Mouse (Mus musculus): ENCODE results near the gene Prcp. TPM values are rescaled to one million over a fixed set of nuclear protein-coding genes. Genes with fewer than 3 reads are reported as not detected.
"Not testable (repeated sequence)": the region's sequence is repeated elsewhere in the genome, so short reads cannot be mapped to it uniquely, and the experiment has no call there.

Prcp gene
- polyA plus RNA-seq, 1 experiment from 2014 or later: 14.5 TPM

DNA sequence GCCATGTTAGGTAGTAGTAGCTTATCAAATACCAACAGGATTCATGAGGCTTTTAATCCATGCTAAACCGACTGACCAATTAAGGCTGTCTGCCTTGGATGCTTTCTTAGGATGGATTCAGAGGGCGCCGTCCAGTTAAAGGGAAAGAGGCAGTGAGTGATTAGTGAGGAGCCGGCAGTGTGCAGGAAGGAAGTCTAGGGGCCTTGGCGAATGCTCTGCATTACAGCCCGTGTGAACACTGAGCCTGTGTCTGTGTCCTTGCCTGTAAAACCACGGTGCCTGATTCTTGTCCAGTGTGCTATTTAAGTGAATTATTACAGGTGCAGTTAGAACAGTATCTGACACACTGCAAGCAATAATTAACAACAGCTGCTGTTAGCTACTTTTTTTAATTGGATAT is 104.5 kb downstream of the Prcp start:
- not testable (repeated sequence) for H3K36me3 ChIP-seq (ENCODE audit: control insufficient read depth, insufficient read depth, low read length); H3K27ac ChIP-seq (ENCODE audit: low read depth, low read length); H3K4me2 ChIP-seq (ENCODE audit: low read length); H3K4me3 ChIP-seq (ENCODE audit: low read depth, low read length); ATAC-seq; DNase-seq (ENCODE audit: low spot score); H3K9ac ChIP-seq (ENCODE audit: low read length); H3K9me3 ChIP-seq (replicated peaks; ENCODE audit: control insufficient read depth, low read length); H3K4me1 ChIP-seq (ENCODE audit: control insufficient read depth, insufficient read depth, low read length); H3K27me3 ChIP-seq (replicated peaks; ENCODE audit: control insufficient read depth, insufficient read depth, low read length)
- WGBS: 23% methylated on average over 7 of the region's 7 CpGs

DNA sequence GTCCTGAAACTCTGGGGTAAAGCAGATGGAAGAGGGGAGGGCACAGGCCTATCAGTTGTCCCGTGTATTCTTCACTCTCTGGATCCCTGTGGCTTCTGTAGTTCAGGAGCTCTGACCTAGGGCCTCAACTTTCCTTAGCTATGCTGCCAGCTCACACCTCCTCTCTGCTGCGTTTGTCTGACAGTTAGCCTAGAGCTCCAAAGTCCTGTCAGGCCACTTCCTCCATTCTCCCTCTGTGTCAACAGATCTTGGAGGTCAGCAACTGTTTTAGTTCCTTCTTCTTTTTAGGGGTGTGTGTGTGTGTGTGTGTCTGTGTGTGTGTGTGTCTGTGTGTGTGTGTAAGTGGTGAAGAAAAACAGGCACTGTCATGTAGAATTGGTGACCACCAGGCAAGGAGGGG is 106.5 kb downstream of the Prcp start:
- Histone ChIP-seq H3K27ac (ENCODE audit: low read depth, low read length) (no peak overlapping the region), H3K4me1 (ENCODE audit: control insufficient read depth, insufficient read depth, low read length) (peaks cover 7% of the 10 kb centered on the region), H3K9ac (ENCODE audit: low read length) (no peak overlapping the region), H3K4me2 (ENCODE audit: low read length) (no peak overlapping the region), H3K4me3 (ENCODE audit: low read depth, low read length) (no peak overlapping the region), H3K27me3 (replicated peaks; ENCODE audit: control insufficient read depth, insufficient read depth, low read length) (no peaks in the 10 kb centered on the region), H3K9me3 (replicated peaks; ENCODE audit: control insufficient read depth, low read length) (no peaks in the 10 kb centered on the region), H3K36me3 (ENCODE audit: control insufficient read depth, insufficient read depth, low read length) (no peaks in the 10 kb centered on the region)
- ATAC-seq (no peak), DNase-seq (ENCODE audit: low spot score) (no peak)
- WGBS: 66% methylated on average over 2 of the region's 2 CpGs

DNA sequence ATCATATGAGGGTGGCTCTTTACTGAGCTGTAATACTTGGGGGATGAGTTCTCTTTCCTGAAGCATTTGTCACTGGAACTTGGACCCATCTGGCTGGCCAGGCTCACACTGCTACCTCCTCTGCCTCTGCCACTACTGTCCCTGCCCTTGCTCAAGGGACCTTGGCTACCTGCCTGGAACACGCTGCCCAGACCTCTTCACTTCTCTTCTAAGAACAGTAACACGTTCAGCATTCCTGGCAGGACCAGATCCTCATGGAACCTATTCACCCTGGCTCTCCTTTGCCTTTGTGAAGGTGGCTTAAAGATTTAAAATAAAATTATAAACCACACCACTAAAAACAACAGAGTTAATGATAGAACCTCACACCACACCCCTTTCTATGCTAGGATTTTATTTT is 107.6 kb downstream of the Prcp start:
- H3K9me3 ChIP-seq (replicated peaks; ENCODE audit: control insufficient read depth, low read length): no peaks in the 10 kb centered on the region
- DNase-seq (ENCODE audit: low spot score): no peak
- H3K4me2 ChIP-seq (ENCODE audit: low read length): no peak overlapping the region
- no peak overlapping the region for H3K27ac ChIP-seq (ENCODE audit: low read depth, low read length)
- ATAC-seq: no peak
- no peak overlapping the region for H3K4me3 ChIP-seq (ENCODE audit: low read depth, low read length)
- no peaks in the 10 kb centered on the region for H3K36me3 ChIP-seq (ENCODE audit: control insufficient read depth, insufficient read depth, low read length)
- H3K27me3 ChIP-seq (replicated peaks; ENCODE audit: control insufficient read depth, insufficient read depth, low read length): no peaks in the 10 kb centered on the region
- no peak overlapping the region for H3K9ac ChIP-seq (ENCODE audit: low read length)
- H3K4me1 ChIP-seq (ENCODE audit: control insufficient read depth, insufficient read depth, low read length): peaks cover 7% of the 10 kb centered on the region
- WGBS: 69% methylated on average over 2 of the region's 2 CpGs

Other genes starting within 250 kb of the Prcp start
- 10.2 and 13.7 TPM in 2 replicates for gene Ankrd42, start 237.3 kb upstream of the Prcp start, polyA plus RNA-seq (2014; fragmentation: Nextera tagmentation; extraction: Ambion mirVana)
- gene Pcf11, start 204.5 kb upstream of the Prcp start, polyA plus RNA-seq (2014; fragmentation: Nextera tagmentation; extraction: Ambion mirVana): 17.6 and 18.4 TPM in 2 replicates
- gene Rab30, start 132.9 kb upstream of the Prcp start, polyA plus RNA-seq (2014; fragmentation: Nextera tagmentation; extraction: Ambion mirVana): 25.9 and 27.5 TPM in 2 replicates
- gene Ddias, start 223 bp upstream of the Prcp start, polyA plus RNA-seq (2014; fragmentation: Nextera tagmentation; extraction: Ambion mirVana): 9.5 and 10.9 TPM in 2 replicates
- gene Fam181b, start 205.4 kb downstream of the Prcp start, polyA plus RNA-seq (2014; fragmentation: Nextera tagmentation; extraction: Ambion mirVana): 20.7 and 25.3 TPM in 2 replicates

Data from forebrain, embryonic 14.5 days (tissue).